Mouse (Mus musculus) liver, embryonic 14.5 days (tissue): ENCODE data around the gene Kif28.

Source experiments
- CTCF ChIP-seq: IDR thresholded peaks from 2 replicates; pipeline ENCODE4 v1.5.1; 2016; ENCODE audit warnings: antibody characterized with exemption, low read depth, control low read depth
- EP300 ChIP-seq: IDR thresholded peaks from 2 replicates; pipeline ENCODE4 v1.6.1; 2016; ENCODE audit warnings: antibody characterized with exemption, low read depth

GRCm38 (mm10) chr1:179776831-179777230 lies 31.8 kb upstream of the Kif28 start:
- TF ChIP-seq EP300 (no peak), CTCF (no peak)
